ENCODE assay signal across 9 mouse cellular contexts in the genomic region with DNA sequence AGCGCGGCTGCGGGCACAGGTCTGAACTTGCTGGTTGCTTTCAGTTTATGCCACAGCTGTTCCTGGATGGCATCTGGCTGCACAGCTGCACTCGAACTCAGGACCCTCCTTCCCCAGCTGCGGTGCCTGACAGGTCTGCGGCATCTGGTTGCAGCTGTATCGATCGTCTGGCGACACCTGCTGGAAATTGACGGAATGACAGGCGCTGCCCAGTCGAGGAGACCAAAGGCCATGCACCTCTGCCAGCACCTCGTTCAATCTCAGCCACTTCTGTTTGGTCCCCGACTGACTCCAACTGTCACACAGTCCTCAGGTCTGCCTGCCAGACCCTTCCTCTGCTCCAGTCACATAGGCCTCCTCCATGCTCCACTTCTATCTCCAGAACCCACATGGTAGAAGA. TPM values are rescaled to one million over a fixed set of nuclear protein-coding genes. Genes with fewer than 3 reads are reported as not detected.
DNase-seq lines count a peak whose midpoint lies in the region; ATAC-seq lines count a peak whose summit lies in the region.
"Had no signal": no experiment of that assay in that cellular context is flagged by ENCODE, and none has a peak within 500 bp of the region (broad histone marks: within the 10 kb centered on the region; RNA-seq: fewer than 3 reads in every experiment).

No protein-coding gene starts in this region.

- DNase-seq in forebrain, embryonic 11.5 days (ENCODE audit: low spot score) = peak; percentile 88
- peak; percentile 61 for DNase-seq in brain, adult 2 months (ENCODE audit: low read depth, low spot score)
- peak; percentile 73 for DNase-seq in forelimb bud, embryonic 11.5 days (ENCODE audit: low read depth, low spot score)
- DNase-seq in left cerebral cortex, postnatal 4 days = peak; percentile 59
- peak; percentile 80 for DNase-seq in midbrain, embryonic 14.5 days

- no peaks in the 10 kb centered on the region for H3K27me3 ChIP-seq in forebrain, embryonic 11.5 days (ENCODE audit: control insufficient read depth, insufficient read depth, low read length)
- 0 out of 2 replicates have a peak, but pooled peaks cover 3% of the 10 kb centered on the region for H3K27me3 ChIP-seq in forebrain, embryonic 15.5 days
- H3K27me3 ChIP-seq in hindbrain, embryonic 16.5 days (replicated peaks; ENCODE audit: control insufficient read depth, insufficient read depth, low read length) = 0 out of 2 replicates have a peak, but pooled peaks cover 2% of the 10 kb centered on the region
- no peaks in the 10 kb centered on the region for H3K27me3 ChIP-seq in midbrain, embryonic 14.5 days (ENCODE audit: control insufficient read depth, insufficient read depth, low read length)
- H3K27me3 ChIP-seq in stomach, embryonic 16.5 days (ENCODE audit: control insufficient read depth, insufficient read depth, low read length) = no peaks in the 10 kb centered on the region
- H3K27me3 ChIP-seq: liver, embryonic 15.5 days had no signal

- H3K27ac ChIP-seq in forebrain, embryonic 11.5 days (ENCODE audit: low read depth, low read length) = no peak overlapping the region
- no peak overlapping the region for H3K27ac ChIP-seq in forebrain, embryonic 15.5 days (replicated peaks)
- H3K27ac ChIP-seq in hindbrain, embryonic 16.5 days (ENCODE audit: low read depth, low read length) = no peak overlapping the region
- H3K27ac ChIP-seq in midbrain, embryonic 14.5 days (replicated peaks; ENCODE audit: low read depth, low read length) = no peak overlapping the region
- H3K27ac ChIP-seq in stomach, embryonic 16.5 days (ENCODE audit: low read length) = no peak overlapping the region
- H3K27ac ChIP-seq: liver, embryonic 15.5 days had no signal

- no peaks in the 10 kb centered on the region; the same call in 1 of the 2 replicates for H3K36me3 ChIP-seq in forebrain, embryonic 11.5 days (ENCODE audit: control insufficient read depth, insufficient read depth, low read length)
- peaks cover 25% of the 10 kb centered on the region for H3K36me3 ChIP-seq in forebrain, embryonic 15.5 days
- H3K36me3 ChIP-seq in hindbrain, embryonic 16.5 days (ENCODE audit: control insufficient read depth, insufficient read depth, low read length) = peaks cover 20% of the 10 kb centered on the region
- peaks cover 32% of the 10 kb centered on the region for H3K36me3 ChIP-seq in midbrain, embryonic 14.5 days (ENCODE audit: control insufficient read depth, insufficient read depth, low read length)
- peaks cover 13% of the 10 kb centered on the region; the same call in 1 of the 2 replicates for H3K36me3 ChIP-seq in stomach, embryonic 16.5 days (ENCODE audit: control insufficient read depth, insufficient read depth, low read length)

- intact Hi-C loops in left cerebral cortex, postnatal 4 days (cut with DNase I) = no loop called here

- no peaks in the 10 kb centered on the region for H3K9me3 ChIP-seq in forebrain, embryonic 11.5 days (ENCODE audit: control insufficient read depth, low read length)
- no peaks in the 10 kb centered on the region for H3K9me3 ChIP-seq in forebrain, embryonic 15.5 days
- no peaks in the 10 kb centered on the region for H3K9me3 ChIP-seq in hindbrain, embryonic 16.5 days (ENCODE audit: control insufficient read depth, low read length)
- H3K9me3 ChIP-seq in midbrain, embryonic 14.5 days (ENCODE audit: control insufficient read depth, low read length) = no peaks in the 10 kb centered on the region
- H3K9me3 ChIP-seq in stomach, embryonic 16.5 days (replicated peaks; ENCODE audit: control insufficient read depth, low read length) = no peaks in the 10 kb centered on the region
- H3K9me3 ChIP-seq: liver, embryonic 15.5 days had no signal

- no peaks in the 10 kb centered on the region for H3K4me1 ChIP-seq in forebrain, embryonic 11.5 days (replicated peaks; ENCODE audit: control insufficient read depth, insufficient read depth, low read length)
- no peaks in the 10 kb centered on the region for H3K4me1 ChIP-seq in forebrain, embryonic 15.5 days
- H3K4me1 ChIP-seq in hindbrain, embryonic 16.5 days (ENCODE audit: control insufficient read depth, insufficient read depth, low read depth, low read length) = no peaks in the 10 kb centered on the region
- no peaks in the 10 kb centered on the region for H3K4me1 ChIP-seq in midbrain, embryonic 14.5 days (ENCODE audit: control insufficient read depth, insufficient read depth, low read length)
- peaks cover 4% of the 10 kb centered on the region for H3K4me1 ChIP-seq in stomach, embryonic 16.5 days (ENCODE audit: control insufficient read depth, insufficient read depth, low read length)

- WGBS in forebrain, embryonic 11.5 days = 14% methylated on average over 14 of the region's 14 CpGs
- 15% methylated on average over 14 of the region's 14 CpGs for WGBS in forebrain, embryonic 15.5 days
- 17% methylated on average over 14 of the region's 14 CpGs for WGBS in hindbrain, embryonic 16.5 days
- 15% methylated on average over 14 of the region's 14 CpGs for WGBS in midbrain, embryonic 14.5 days
- WGBS in stomach, embryonic 16.5 days = 12% methylated on average over 14 of the region's 14 CpGs

- peak; percentile 37; the same call in 1 of the 2 replicates for ATAC-seq in forebrain, embryonic 11.5 days (replicated peaks; ENCODE audit: low FRiP score)
- no peak for ATAC-seq in forebrain, embryonic 15.5 days (replicated peaks)
- ATAC-seq in hindbrain, embryonic 16.5 days = 0 out of 2 replicates have a peak, but pooled peaks have one; percentile 35
- ATAC-seq in midbrain, embryonic 14.5 days (ENCODE audit: low FRiP score, low TSS enrichment) = no peak; the same call in 1 of the 2 replicates
- ATAC-seq in stomach, embryonic 16.5 days (ENCODE audit: insufficient read depth, low FRiP score) = peak; percentile 12; the same call in 1 of the 2 replicates

- no peak overlapping the region for H3K4me3 ChIP-seq in forebrain, embryonic 11.5 days (ENCODE audit: low read depth, low read length)
- no peak overlapping the region for H3K4me3 ChIP-seq in forebrain, embryonic 15.5 days
- no peak overlapping the region for H3K4me3 ChIP-seq in hindbrain, embryonic 16.5 days (ENCODE audit: low read length)
- no peak overlapping the region for H3K4me3 ChIP-seq in midbrain, embryonic 14.5 days (replicated peaks; ENCODE audit: low read depth, low read length)
- no peak overlapping the region for H3K4me3 ChIP-seq in stomach, embryonic 16.5 days (replicated peaks; ENCODE audit: low read length)
- H3K4me3 ChIP-seq: liver, embryonic 15.5 days had no signal

- H3K4me2 ChIP-seq in forebrain, embryonic 11.5 days (ENCODE audit: low read depth, low read length, severe bottlenecking) = no peak overlapping the region
- H3K4me2 ChIP-seq in forebrain, embryonic 15.5 days (replicated peaks) = no peak overlapping the region
- no peak overlapping the region for H3K4me2 ChIP-seq in hindbrain, embryonic 16.5 days (ENCODE audit: low read length)
- H3K4me2 ChIP-seq in midbrain, embryonic 14.5 days (ENCODE audit: low read length) = no peak overlapping the region
- H3K4me2 ChIP-seq in stomach, embryonic 16.5 days (ENCODE audit: low read depth, low read length) = no peak overlapping the region
- H3K4me2 ChIP-seq: liver, embryonic 15.5 days had no signal

- no peak overlapping the region for H3K9ac ChIP-seq in forebrain, embryonic 11.5 days (ENCODE audit: low read length)
- H3K9ac ChIP-seq in forebrain, embryonic 15.5 days (replicated peaks) = no peak overlapping the region
- no peak overlapping the region for H3K9ac ChIP-seq in hindbrain, embryonic 16.5 days (ENCODE audit: low read depth, low read length)
- H3K9ac ChIP-seq in midbrain, embryonic 14.5 days (replicated peaks; ENCODE audit: low read length) = no peak overlapping the region
- no peak overlapping the region for H3K9ac ChIP-seq in stomach, embryonic 16.5 days (ENCODE audit: low read length)
- H3K9ac ChIP-seq: liver, embryonic 15.5 days had no signal

RNA-seq across cellular contexts. Expression of a gene that starts 2.8 kb away (rescaled TPM):
- 0.45 and 0.68 TPM in 2 replicates for polyA plus RNA-seq in forebrain, embryonic 11.5 days (2014; fragmentation: Nextera tagmentation; extraction: Ambion mirVana)
- 0.57 and 0.84 TPM in 2 replicates for polyA plus RNA-seq in forebrain, embryonic 15.5 days (2015; fragmentation: Nextera tagmentation; extraction: Ambion mirVana)
- polyA plus RNA-seq in hindbrain, embryonic 16.5 days (2015; fragmentation: Nextera tagmentation; extraction: Ambion mirVana) = 0.81 and 1.1 TPM in 2 replicates
- 1 to 10 TPM; 1.1 to 1.6 TPM for total RNA-seq in left cerebral cortex, postnatal 4 days (2021)
- polyA plus RNA-seq in midbrain, embryonic 14.5 days (2014; fragmentation: Nextera tagmentation; extraction: Ambion mirVana) = 0.69 and 0.88 TPM in 2 replicates
- polyA plus RNA-seq in stomach, embryonic 16.5 days (2015; fragmentation: Nextera tagmentation; extraction: Ambion mirVana) = 9.0 and 11.0 TPM in 2 replicates

RNA-seq across cellular contexts. Expression of a gene that starts 18.2 kb away (rescaled TPM):
- polyA plus RNA-seq in forebrain, embryonic 11.5 days (2014; fragmentation: Nextera tagmentation; extraction: Ambion mirVana) = 77.1 and 84.5 TPM in 2 replicates
- 99.8 and 103 TPM in 2 replicates for polyA plus RNA-seq in forebrain, embryonic 15.5 days (2015; fragmentation: Nextera tagmentation; extraction: Ambion mirVana)
- 96.0 and 104 TPM in 2 replicates for polyA plus RNA-seq in hindbrain, embryonic 16.5 days (2015; fragmentation: Nextera tagmentation; extraction: Ambion mirVana)
- 100 to 1,000 TPM; 116 to 117 TPM for total RNA-seq in left cerebral cortex, postnatal 4 days (2021)
- 86.7 and 102 TPM in 2 replicates for polyA plus RNA-seq in midbrain, embryonic 14.5 days (2014; fragmentation: Nextera tagmentation; extraction: Ambion mirVana)
- 101 and 105 TPM in 2 replicates for polyA plus RNA-seq in stomach, embryonic 16.5 days (2015; fragmentation: Nextera tagmentation; extraction: Ambion mirVana)

RNA-seq across cellular contexts. Expression of a gene that starts 26.8 kb away (rescaled TPM):
- 0.36 and 0.68 TPM in 2 replicates for polyA plus RNA-seq in forebrain, embryonic 11.5 days (2014; fragmentation: Nextera tagmentation; extraction: Ambion mirVana)
- polyA plus RNA-seq in forebrain, embryonic 15.5 days (2015; fragmentation: Nextera tagmentation; extraction: Ambion mirVana) = 0.69 and 0.73 TPM in 2 replicates
- 0.65 and 0.79 TPM in 2 replicates for polyA plus RNA-seq in hindbrain, embryonic 16.5 days (2015; fragmentation: Nextera tagmentation; extraction: Ambion mirVana)
- under 1 TPM; 0.14 to 0.66 TPM for total RNA-seq in left cerebral cortex, postnatal 4 days (2021)
- polyA plus RNA-seq in midbrain, embryonic 14.5 days (2014; fragmentation: Nextera tagmentation; extraction: Ambion mirVana) = 0.34 and 0.47 TPM in 2 replicates
- 1.2 TPM in 2 replicates for polyA plus RNA-seq in stomach, embryonic 16.5 days (2015; fragmentation: Nextera tagmentation; extraction: Ambion mirVana)

RNA-seq across cellular contexts. Expression of a gene that starts 30.6 kb away (rescaled TPM):
- polyA plus RNA-seq in forebrain, embryonic 11.5 days (2014; fragmentation: Nextera tagmentation; extraction: Ambion mirVana) = 71.8 and 72.3 TPM in 2 replicates
- polyA plus RNA-seq in forebrain, embryonic 15.5 days (2015; fragmentation: Nextera tagmentation; extraction: Ambion mirVana) = 60.3 and 65.0 TPM in 2 replicates
- polyA plus RNA-seq in hindbrain, embryonic 16.5 days (2015; fragmentation: Nextera tagmentation; extraction: Ambion mirVana) = 68.9 and 82.7 TPM in 2 replicates
- 100 to 1,000 TPM; 104 to 105 TPM for total RNA-seq in left cerebral cortex, postnatal 4 days (2021)
- 51.6 and 51.8 TPM in 2 replicates for polyA plus RNA-seq in midbrain, embryonic 14.5 days (2014; fragmentation: Nextera tagmentation; extraction: Ambion mirVana)
- 88.4 and 96.7 TPM in 2 replicates for polyA plus RNA-seq in stomach, embryonic 16.5 days (2015; fragmentation: Nextera tagmentation; extraction: Ambion mirVana)

RNA-seq across cellular contexts. Expression of a gene that starts 32.5 kb away (rescaled TPM):
- polyA plus RNA-seq in forebrain, embryonic 11.5 days (2014; fragmentation: Nextera tagmentation; extraction: Ambion mirVana) = 324 and 355 TPM in 2 replicates
- 665 and 705 TPM in 2 replicates for polyA plus RNA-seq in forebrain, embryonic 15.5 days (2015; fragmentation: Nextera tagmentation; extraction: Ambion mirVana)
- polyA plus RNA-seq in hindbrain, embryonic 16.5 days (2015; fragmentation: Nextera tagmentation; extraction: Ambion mirVana) = 457 and 712 TPM in 2 replicates
- total RNA-seq in left cerebral cortex, postnatal 4 days (2021) = 100 to 1,000 TPM; 474 to 479 TPM
- polyA plus RNA-seq in midbrain, embryonic 14.5 days (2014; fragmentation: Nextera tagmentation; extraction: Ambion mirVana) = 485 and 707 TPM in 2 replicates
- polyA plus RNA-seq in stomach, embryonic 16.5 days (2015; fragmentation: Nextera tagmentation; extraction: Ambion mirVana) = 325 and 351 TPM in 2 replicates

Comparison
In these comparisons a context has a peak if more than half of its experiments do, and no peak if none do; other contexts are left out.
1. ATAC-seq: peak in forebrain, embryonic 11.5 days (single experiment), hindbrain, embryonic 16.5 days (single experiment) and stomach, embryonic 16.5 days (single experiment); none in forebrain, embryonic 15.5 days (single experiment) and midbrain, embryonic 14.5 days (single experiment).
2. Peak in every context shown above with its lines, with median percentiles within 50 percentile points of each other: DNase-seq.